In genomic region chr5:66359742-66360423, GRCm38 (mm10) we compare ENCODE assay signal across 16 mouse cellular contexts.
DNase-seq lines count a peak whose midpoint lies in the region; ATAC-seq lines count a peak whose summit lies in the region.
"Had no signal": no experiment of that assay in that cellular context is flagged by ENCODE, and none has a peak within 500 bp of the region (broad histone marks: within the 10 kb centered on the region; RNA-seq: fewer than 3 reads in every experiment).

No protein-coding gene starts in this region.

- no peak for DNase-seq in forebrain, embryonic 11.5 days (ENCODE audit: low spot score)
- no peak for DNase-seq in midbrain, embryonic 11.5 days (ENCODE audit: low spot score, missing footprints)
- DNase-seq in midbrain, embryonic 10.5 days (ENCODE audit: low spot score) = no peak
- DNase-seq in adrenal gland, adult 8-10 months = no peak
- no peak for DNase-seq in right cerebral cortex, adult 18-20 months
- DNase-seq: adrenal gland, postnatal 10 days; cerebellum, adult 8-10 months; heart, adult 11 months; kidney, adult 11 months; kidney, postnatal 14 days had no signal

- H3K27ac ChIP-seq in forebrain, embryonic 16.5 days (ENCODE audit: low read length) = no peak overlapping the region
- no peak overlapping the region for H3K27ac ChIP-seq in forebrain, embryonic 11.5 days (ENCODE audit: low read depth, low read length)
- H3K27ac ChIP-seq in midbrain, embryonic 11.5 days (ENCODE audit: low read depth, low read length) = peak overlapping the region; percentile 14; the same call in 1 of the 2 replicates
- H3K27ac ChIP-seq in midbrain, embryonic 10.5 days (replicated peaks) = no peak overlapping the region
- peak overlapping the region; percentile 28; the same call in 1 of the 2 replicates for H3K27ac ChIP-seq in midbrain, embryonic 16.5 days (ENCODE audit: low read length)
- H3K27ac ChIP-seq: embryonic facial prominence, embryonic 15.5 days; forebrain, embryonic 15.5 days; limb, embryonic 13.5 days; liver, embryonic 14.5 days had no signal

- H3K27me3 ChIP-seq in forebrain, embryonic 16.5 days (replicated peaks; ENCODE audit: control insufficient read depth, insufficient read depth, low read length) = peaks cover 2% of the 10 kb centered on the region; the same call in 1 of the 2 replicates
- no peaks in the 10 kb centered on the region for H3K27me3 ChIP-seq in forebrain, embryonic 11.5 days (ENCODE audit: control insufficient read depth, insufficient read depth, low read length)
- no peaks in the 10 kb centered on the region for H3K27me3 ChIP-seq in midbrain, embryonic 11.5 days (ENCODE audit: control insufficient read depth, insufficient read depth, low read length)
- H3K27me3 ChIP-seq in midbrain, embryonic 10.5 days (ENCODE audit: low read depth, poor library complexity, severe bottlenecking) = no peaks in the 10 kb centered on the region
- no peaks in the 10 kb centered on the region for H3K27me3 ChIP-seq in midbrain, embryonic 16.5 days (ENCODE audit: control insufficient read depth, insufficient read depth, low read depth, low read length)
- H3K27me3 ChIP-seq: embryonic facial prominence, embryonic 15.5 days; forebrain, embryonic 15.5 days; limb, embryonic 13.5 days had no signal

- no peak overlapping the region for H3K4me3 ChIP-seq in forebrain, embryonic 16.5 days (replicated peaks; ENCODE audit: low read length)
- no peak overlapping the region for H3K4me3 ChIP-seq in forebrain, embryonic 11.5 days (ENCODE audit: low read depth, low read length)
- no peak overlapping the region for H3K4me3 ChIP-seq in midbrain, embryonic 11.5 days (ENCODE audit: low read depth, low read length)
- H3K4me3 ChIP-seq in midbrain, embryonic 10.5 days = no peak overlapping the region
- no peak overlapping the region for H3K4me3 ChIP-seq in midbrain, embryonic 16.5 days (ENCODE audit: low read depth, low read length)
- H3K4me3 ChIP-seq: embryonic facial prominence, embryonic 15.5 days; forebrain, embryonic 15.5 days; limb, embryonic 13.5 days had no signal

- no peak overlapping the region for H3K9ac ChIP-seq in forebrain, embryonic 16.5 days (replicated peaks; ENCODE audit: low read depth, low read length)
- no peak overlapping the region for H3K9ac ChIP-seq in forebrain, embryonic 11.5 days (ENCODE audit: low read length)
- H3K9ac ChIP-seq in midbrain, embryonic 11.5 days (ENCODE audit: low read length) = no peak overlapping the region
- H3K9ac ChIP-seq in midbrain, embryonic 16.5 days (ENCODE audit: low read depth, low read length) = no peak overlapping the region
- H3K9ac ChIP-seq: embryonic facial prominence, embryonic 15.5 days; forebrain, embryonic 15.5 days; limb, embryonic 13.5 days; liver, embryonic 14.5 days had no signal

- H3K4me2 ChIP-seq in forebrain, embryonic 16.5 days (ENCODE audit: low read length) = no peak overlapping the region
- H3K4me2 ChIP-seq in forebrain, embryonic 11.5 days (ENCODE audit: low read depth, low read length, severe bottlenecking) = no peak overlapping the region
- no peak overlapping the region for H3K4me2 ChIP-seq in midbrain, embryonic 11.5 days
- H3K4me2 ChIP-seq in midbrain, embryonic 16.5 days (ENCODE audit: low read length) = no peak overlapping the region
- H3K4me2 ChIP-seq: embryonic facial prominence, embryonic 15.5 days; forebrain, embryonic 15.5 days; limb, embryonic 13.5 days had no signal

- no peaks in the 10 kb centered on the region for H3K9me3 ChIP-seq in forebrain, embryonic 16.5 days (ENCODE audit: control insufficient read depth, low read length)
- H3K9me3 ChIP-seq in forebrain, embryonic 11.5 days (ENCODE audit: control insufficient read depth, low read length) = no peaks in the 10 kb centered on the region
- no peaks in the 10 kb centered on the region for H3K9me3 ChIP-seq in midbrain, embryonic 11.5 days (ENCODE audit: control insufficient read depth, low read length)
- H3K9me3 ChIP-seq in midbrain, embryonic 10.5 days (replicated peaks) = no peaks in the 10 kb centered on the region; the same call in 1 of the 2 replicates
- no peaks in the 10 kb centered on the region for H3K9me3 ChIP-seq in midbrain, embryonic 16.5 days (replicated peaks; ENCODE audit: control insufficient read depth, low read length, poor library complexity, severe bottlenecking)
- H3K9me3 ChIP-seq: embryonic facial prominence, embryonic 15.5 days; forebrain, embryonic 15.5 days had no signal

- no peaks in the 10 kb centered on the region for H3K36me3 ChIP-seq in forebrain, embryonic 16.5 days (ENCODE audit: control insufficient read depth, insufficient read depth)
- no peaks in the 10 kb centered on the region for H3K36me3 ChIP-seq in forebrain, embryonic 11.5 days (ENCODE audit: control insufficient read depth, insufficient read depth, low read length)
- H3K36me3 ChIP-seq in midbrain, embryonic 11.5 days (ENCODE audit: control insufficient read depth, insufficient read depth, low read length) = no peaks in the 10 kb centered on the region
- peaks cover 4% of the 10 kb centered on the region; the same call in 1 of the 2 replicates for H3K36me3 ChIP-seq in midbrain, embryonic 10.5 days
- H3K36me3 ChIP-seq in midbrain, embryonic 16.5 days (ENCODE audit: control insufficient read depth, insufficient read depth, low read length) = no peaks in the 10 kb centered on the region; the same call in 1 of the 2 replicates
- H3K36me3 ChIP-seq: embryonic facial prominence, embryonic 15.5 days; forebrain, embryonic 15.5 days had no signal

- H3K4me1 ChIP-seq in forebrain, embryonic 16.5 days (replicated peaks; ENCODE audit: control insufficient read depth, insufficient read depth, low read length) = peaks cover 15% of the 10 kb centered on the region
- H3K4me1 ChIP-seq in forebrain, embryonic 11.5 days (replicated peaks; ENCODE audit: control insufficient read depth, insufficient read depth, low read length) = no peaks in the 10 kb centered on the region
- no peaks in the 10 kb centered on the region for H3K4me1 ChIP-seq in midbrain, embryonic 11.5 days (ENCODE audit: control insufficient read depth, insufficient read depth, low read length)
- peaks cover 18% of the 10 kb centered on the region for H3K4me1 ChIP-seq in midbrain, embryonic 10.5 days
- H3K4me1 ChIP-seq in midbrain, embryonic 16.5 days (ENCODE audit: control insufficient read depth, insufficient read depth, low read length) = peaks cover 21% of the 10 kb centered on the region

- ATAC-seq in forebrain, embryonic 16.5 days = 0 out of 2 replicates have a peak, but pooled peaks have one; percentile 21
- no peak for ATAC-seq in forebrain, embryonic 11.5 days (replicated peaks; ENCODE audit: low FRiP score)
- no peak for ATAC-seq in midbrain, embryonic 11.5 days (ENCODE audit: low FRiP score)
- ATAC-seq in midbrain, embryonic 16.5 days = peak; percentile 41

- WGBS in forebrain, embryonic 16.5 days = 38% methylated on average over 15 of the region's 15 CpGs
- 42% methylated on average over 15 of the region's 15 CpGs for WGBS in forebrain, embryonic 11.5 days
- WGBS in midbrain, embryonic 11.5 days = 43% methylated on average over 15 of the region's 15 CpGs
- 50% methylated on average over 15 of the region's 15 CpGs for WGBS in midbrain, embryonic 10.5 days
- WGBS in midbrain, embryonic 16.5 days = 24% methylated on average over 15 of the region's 15 CpGs

Comparison
In these comparisons a context has a peak if more than half of its experiments do, and no peak if none do; other contexts are left out.
1. ATAC-seq: peak in forebrain, embryonic 16.5 days (single experiment) and midbrain, embryonic 16.5 days (single experiment); none in forebrain, embryonic 11.5 days (single experiment) and midbrain, embryonic 11.5 days (single experiment).
2. H3K27ac ChIP-seq: peak in midbrain, embryonic 11.5 days (single experiment) and midbrain, embryonic 16.5 days (single experiment); none in forebrain, embryonic 16.5 days (single experiment), forebrain, embryonic 11.5 days (single experiment) and midbrain, embryonic 10.5 days (single experiment).